Mouse (Mus musculus) activated CD4-positive, CD25-positive, alpha-beta regulatory T cell, adult 9 weeks (primary cell): ENCODE results near the gene Vim. TPM values are rescaled to one million over a fixed set of nuclear protein-coding genes. Genes with fewer than 3 reads are reported as not detected.

Source experiments
- polyA plus RNA-seq: library from polyadenylated mRNA; unstranded; fragments of 100-300 nt; shearing (Covaris generic); gene quantifications from one replicate; pipeline ENCODE4 v1.2.1, GENCODE M21; 2017

Vim gene
- 549 TPM for polyA plus RNA-seq

GRCm38 (mm10) chr2:13573408-13574065 lies at the start of gene Vim:
Gene Vim (plus strand): TSS chr2:13573927.

GRCm38 (mm10) chr2:13544193-13544824 lies 29.4 kb upstream of the Vim start, which contains the start of gene Trdmt1:
Gene Trdmt1 (minus strand): TSS chr2:13544668.

Other genes with a start within 250 kb of the Vim start
- gene Cubn, start 82.1 kb upstream of the Vim start, polyA plus RNA-seq, result 0.12 TPM
- 10.3 TPM for gene Trdmt1, start 29.3 kb upstream of the Vim start, polyA plus RNA-seq
- gene St8sia6, start 220.1 kb downstream of the Vim start, polyA plus RNA-seq, result 6.6 TPM